Mouse (Mus musculus): ENCODE data around the gene G2e3. TPM values are rescaled to one million over a fixed set of nuclear protein-coding genes. Genes with fewer than 3 reads are reported as not detected.

Gene G2e3
- 80.7 TPM for polyA plus RNA-seq (2014; fragmentation: Illumina TruSeq; extraction: RNeasy Lipid Tissue Mini Kit (QIAGEN cat#74804))

DNA sequence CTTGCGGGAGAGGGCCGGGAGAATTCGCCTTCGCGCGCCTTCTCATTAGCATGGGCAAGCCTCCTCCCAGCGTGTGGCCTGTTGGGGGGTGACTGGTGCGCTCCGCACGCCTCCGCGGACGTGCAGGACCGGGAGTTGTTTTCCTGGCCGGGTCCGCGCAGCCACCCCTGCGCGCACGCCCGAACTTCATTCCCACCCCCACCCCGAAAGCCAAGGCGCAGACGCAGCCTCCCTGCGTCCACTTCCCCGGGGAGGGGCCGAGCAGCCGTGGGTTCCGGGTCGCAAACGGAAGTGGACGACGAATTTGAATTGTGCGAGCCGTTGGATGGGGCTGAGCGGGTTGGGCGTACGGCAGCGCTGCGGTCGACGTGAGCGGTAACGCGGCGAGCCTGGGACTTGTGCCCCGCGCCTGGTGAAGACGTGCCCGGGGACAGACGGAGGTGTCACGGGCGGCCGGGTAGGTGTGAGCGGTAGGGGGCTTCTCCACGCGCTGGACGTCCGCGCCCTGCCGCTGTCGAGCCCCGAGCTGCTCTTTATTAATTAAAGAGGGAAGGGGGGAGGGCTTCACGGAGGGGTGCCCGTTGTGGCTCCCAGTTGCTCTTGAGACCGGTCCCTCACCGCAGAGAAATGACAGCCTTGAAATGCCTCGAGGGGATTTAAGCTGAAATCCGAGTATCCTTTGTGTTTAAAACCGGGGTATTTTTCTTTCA lies at the start of gene G2e3:
TSS of gene G2e3 (plus strand) at position 74 of the 710 bp plus-strand sequence.

DNA sequence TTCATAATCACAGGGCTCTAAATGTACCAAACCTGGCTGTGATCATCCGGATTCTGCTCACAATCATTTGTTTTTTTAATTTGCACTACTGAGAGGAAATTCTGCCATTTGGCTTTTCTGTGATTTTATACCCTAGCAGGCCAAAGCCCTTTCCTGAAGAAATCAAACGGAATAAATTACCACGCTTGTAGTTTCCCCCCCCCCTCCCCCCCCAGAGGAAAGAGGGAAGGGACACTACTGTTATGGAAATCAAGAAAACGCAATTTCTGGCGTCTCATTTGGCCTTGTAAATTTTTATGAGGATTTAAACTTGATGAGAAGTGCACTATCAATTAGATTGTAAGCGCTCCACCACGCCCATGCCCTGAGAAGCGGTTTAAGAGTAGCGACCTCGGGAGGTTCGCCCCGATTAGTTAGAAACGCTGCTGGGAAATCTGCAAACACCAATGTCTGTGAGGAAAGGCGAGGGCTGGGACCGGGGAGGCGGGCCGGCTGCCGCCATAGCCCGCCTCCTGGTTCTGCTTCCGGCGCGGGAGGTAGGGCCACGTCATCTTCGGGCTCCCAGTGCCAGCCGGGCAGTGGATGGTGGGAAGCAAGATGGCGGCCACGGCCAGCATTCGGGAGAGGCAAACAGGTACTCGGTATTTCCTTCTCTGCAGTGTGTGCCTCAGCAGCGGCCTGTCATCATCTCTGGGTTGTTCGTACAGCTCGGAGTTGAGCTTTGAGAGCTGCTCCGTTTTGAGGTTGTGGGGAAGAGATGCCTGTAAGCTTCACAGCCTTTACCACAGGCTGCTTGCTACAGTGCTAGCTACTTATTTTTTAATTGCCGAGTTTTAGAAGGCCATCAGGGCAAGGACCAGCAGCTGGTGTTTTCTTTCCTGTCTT lies 29.4 kb downstream of the G2e3 start, which contains the start of gene Scfd1:
TSS of gene Scfd1 (plus strand) at position 508 of the 885 bp plus-strand sequence.

Other genes with a start within 250 kb of the G2e3 start
- 173 TPM for gene Scfd1, start 29.4 kb downstream of the G2e3 start, polyA plus RNA-seq (2014; fragmentation: Illumina TruSeq; extraction: RNeasy Lipid Tissue Mini Kit (QIAGEN cat#74804))
- gene Coch, start 245.3 kb downstream of the G2e3 start, polyA plus RNA-seq (2014; fragmentation: Illumina TruSeq; extraction: RNeasy Lipid Tissue Mini Kit (QIAGEN cat#74804)): 21.1 TPM